Mouse (Mus musculus) neural tube, embryonic 12.5 days (tissue): ENCODE data around the gene Gm28044. TPM values are rescaled to one million over a fixed set of nuclear protein-coding genes. Genes with fewer than 3 reads are reported as not detected.
"Not testable (repeated sequence)": the region's sequence is repeated elsewhere in the genome, so short reads cannot be mapped to it uniquely, and the experiment has no call there.

Experiments
- ATAC-seq: fragments of 200-750 bp; cut with Nextera tagmentation; 2 replicates; pipeline ENCODE4 v1.8.0; 2017; ENCODE audit warnings: low read depth, mild to moderate bottlenecking, moderate TSS enrichment, moderate library complexity; ENCODE audit not compliant: low FRiP score
- H3K27ac ChIP-seq: fragments of 300-500 bp; sonication (generic); 2 replicates; pipeline ENCODE4 v1.5.1; 2016
- H3K27me3 ChIP-seq: fragments of 300-500 bp; sonication (generic); replicated peaks from 2 replicates; pipeline ENCODE4 v1.6.1; 2016; ENCODE audit warnings: mild to moderate bottlenecking
- H3K36me3 ChIP-seq: fragments of 300-500 bp; sonication (generic); 2 replicates; pipeline ENCODE4 v1.6.1; 2016; ENCODE audit warnings: mild to moderate bottlenecking
- H3K4me1 ChIP-seq: fragments of 300-500 bp; sonication (generic); 2 replicates; pipeline ENCODE4 v1.6.1; 2016
- H3K4me2 ChIP-seq: fragments of 300-500 bp; sonication (generic); replicated peaks from 2 replicates; pipeline ENCODE4 v1.6.1; 2016; ENCODE audit warnings: mild to moderate bottlenecking
- H3K4me3 ChIP-seq: fragments of 300-500 bp; sonication (generic); 2 replicates; pipeline ENCODE4 v1.5.1; 2016
- H3K9ac ChIP-seq: fragments of 300-500 bp; sonication (generic); 2 replicates; pipeline ENCODE4 v1.6.1; 2016; ENCODE audit warnings: mild to moderate bottlenecking
- H3K9me3 ChIP-seq: fragments of 300-500 bp; sonication (generic); 2 replicates; pipeline ENCODE4 v1.6.1; 2016; ENCODE audit warnings: mild to moderate bottlenecking
- WGBS: fragments of 180-500 bp; shearing (Covaris S2); methylation state at CpG from one replicate; pipeline ENCODE4 v1.1.7; 2016; 5-methylcytosine and 5-hydroxymethylcytosine counted together
- polyA plus RNA-seq: library from polyadenylated mRNA; unstranded; fragments of >200 nt; fragmentation: Nextera tagmentation; extraction: Ambion mirVana; gene quantifications from 2 replicates; pipeline ENCODE4 v1.2.1, GENCODE M21; 2016

Gene Gm28044
- not detected in 2 replicates for polyA plus RNA-seq

DNA sequence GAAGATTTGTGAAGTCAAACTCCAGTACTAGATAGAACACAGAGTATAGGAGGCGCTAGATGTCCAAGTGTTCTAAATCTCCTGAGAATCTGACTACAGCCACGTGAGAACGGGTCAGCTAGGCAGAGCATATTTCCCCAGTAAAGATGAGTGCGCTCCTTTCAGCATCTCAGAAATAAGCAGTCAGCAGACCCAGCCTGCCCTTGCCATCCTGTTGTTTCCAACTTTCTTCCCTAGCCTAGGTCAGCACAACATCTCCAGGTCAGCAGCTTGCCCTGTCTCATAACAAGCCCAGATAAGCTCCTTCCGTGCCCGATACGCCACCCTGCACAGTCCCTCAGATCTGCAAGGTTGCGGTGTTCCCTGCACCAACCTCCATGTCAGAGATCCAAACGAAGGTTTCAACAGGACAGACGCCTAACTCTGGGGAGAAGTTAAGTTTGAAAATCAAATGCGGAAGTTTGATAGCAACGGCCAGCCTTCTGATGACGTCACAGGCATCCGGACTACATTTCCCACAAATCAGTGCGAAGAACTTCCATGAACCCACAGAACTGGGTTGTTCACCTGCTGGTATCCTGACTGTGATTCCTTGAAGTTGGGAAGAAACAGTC lies at the start of gene Gm28044, which contains the start of gene Zfp953:
Gene Gm28044 (minus strand): TSS at position 406 of the 614 bp plus-strand sequence.
Gene Zfp953 (minus strand): TSS at position 475 of the 614 bp plus-strand sequence.
- WGBS = under 1% methylated on average over 15 of the region's 15 CpGs
- H3K27me3 ChIP-seq = no peaks in the 10 kb centered on the region
- no peaks in the 10 kb centered on the region for H3K4me1 ChIP-seq
- ATAC-seq = peak; percentile 94
- H3K36me3 ChIP-seq = no peaks in the 10 kb centered on the region
- H3K4me2 ChIP-seq = peak within 1 kb of the TSS; percentile 75
- H3K27ac ChIP-seq = no peak within 1 kb of the TSS
- H3K9ac ChIP-seq = peak within 1 kb of the TSS; percentile 54
- H3K4me3 ChIP-seq = peak within 1 kb of the TSS; percentile 65
- no peaks in the 10 kb centered on the region for H3K9me3 ChIP-seq

DNA sequence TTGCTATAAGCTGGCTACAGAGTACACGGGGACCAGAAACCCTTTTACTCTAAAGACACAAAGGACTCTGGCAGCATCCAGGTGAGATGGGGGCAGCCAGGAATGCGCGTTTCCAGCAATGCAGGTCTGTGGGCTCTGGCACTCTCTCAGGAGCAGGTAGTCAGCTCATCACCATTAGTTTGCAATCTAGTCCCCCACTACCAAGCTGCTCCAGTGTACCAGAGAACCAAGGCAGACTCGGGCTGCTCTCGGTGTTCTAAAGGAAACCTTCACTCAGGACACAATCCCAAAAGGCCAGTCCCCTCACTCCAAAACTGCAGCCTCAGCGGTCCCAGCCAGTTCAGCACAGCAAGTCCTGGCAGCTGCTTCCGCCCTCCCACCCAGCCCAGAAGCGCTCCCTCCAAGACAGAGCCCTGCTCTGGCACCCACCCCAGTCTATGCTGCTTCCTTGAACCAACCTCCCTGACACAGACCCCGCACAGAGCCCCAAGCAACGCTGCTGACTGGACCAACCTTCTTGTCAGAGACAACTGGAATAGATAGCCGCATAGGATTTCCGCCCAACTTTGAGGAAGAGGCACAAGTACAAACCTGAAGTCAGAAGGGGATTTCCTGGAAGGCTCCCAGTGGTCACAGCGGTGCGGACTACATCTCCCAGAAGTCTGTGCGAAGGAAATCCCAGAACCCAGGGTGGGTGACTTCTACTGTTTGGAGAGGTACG lies 39.0 kb upstream of the Gm28044 start, which contains the start of gene Zfp429:
Gene Zfp429 (minus strand): TSS at position 637 of the 721 bp plus-strand sequence.
- Histone ChIP-seq H3K9ac (peak within 1 kb of the TSS; percentile 53), H3K4me2 (peak within 1 kb of the TSS; percentile 71), H3K4me3 (peak within 1 kb of the TSS; percentile 55)
- H3K27ac ChIP-seq, H3K4me1 ChIP-seq, H3K27me3 ChIP-seq, H3K36me3 ChIP-seq, H3K9me3 ChIP-seq: not testable (repeated sequence)
- ATAC-seq = peak; percentile 96
- WGBS = 5% methylated on average over 16 of the region's 16 CpGs

DNA sequence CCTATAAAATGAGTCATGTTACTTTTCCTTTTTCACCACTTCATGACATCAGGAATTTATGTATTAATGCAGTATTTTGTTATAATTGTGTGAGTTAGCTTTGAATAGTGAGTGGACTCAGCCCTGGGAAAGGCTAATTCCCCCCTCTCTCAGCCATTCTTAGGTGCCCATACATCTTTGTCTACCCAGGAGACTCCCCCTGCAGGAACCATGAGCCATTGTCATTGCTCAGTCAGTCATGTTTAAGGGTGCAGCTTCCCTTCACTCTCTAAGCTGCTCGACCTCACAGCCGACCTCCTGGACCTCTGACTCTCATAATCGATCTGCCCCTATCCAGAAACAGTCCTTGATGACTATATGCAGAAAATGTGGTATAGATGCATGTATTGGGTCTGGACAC lies 15.9 kb upstream of the Gm28044 start:
- not testable (repeated sequence) for H3K9ac ChIP-seq, H3K27ac ChIP-seq, H3K4me3 ChIP-seq, H3K4me2 ChIP-seq, H3K4me1 ChIP-seq, H3K9me3 ChIP-seq, H3K27me3 ChIP-seq, H3K36me3 ChIP-seq
- WGBS = 55% methylated on average over 3 of the region's 3 CpGs
- 0 out of 2 replicates have a peak, but pooled peaks have one; percentile 29 for ATAC-seq

DNA sequence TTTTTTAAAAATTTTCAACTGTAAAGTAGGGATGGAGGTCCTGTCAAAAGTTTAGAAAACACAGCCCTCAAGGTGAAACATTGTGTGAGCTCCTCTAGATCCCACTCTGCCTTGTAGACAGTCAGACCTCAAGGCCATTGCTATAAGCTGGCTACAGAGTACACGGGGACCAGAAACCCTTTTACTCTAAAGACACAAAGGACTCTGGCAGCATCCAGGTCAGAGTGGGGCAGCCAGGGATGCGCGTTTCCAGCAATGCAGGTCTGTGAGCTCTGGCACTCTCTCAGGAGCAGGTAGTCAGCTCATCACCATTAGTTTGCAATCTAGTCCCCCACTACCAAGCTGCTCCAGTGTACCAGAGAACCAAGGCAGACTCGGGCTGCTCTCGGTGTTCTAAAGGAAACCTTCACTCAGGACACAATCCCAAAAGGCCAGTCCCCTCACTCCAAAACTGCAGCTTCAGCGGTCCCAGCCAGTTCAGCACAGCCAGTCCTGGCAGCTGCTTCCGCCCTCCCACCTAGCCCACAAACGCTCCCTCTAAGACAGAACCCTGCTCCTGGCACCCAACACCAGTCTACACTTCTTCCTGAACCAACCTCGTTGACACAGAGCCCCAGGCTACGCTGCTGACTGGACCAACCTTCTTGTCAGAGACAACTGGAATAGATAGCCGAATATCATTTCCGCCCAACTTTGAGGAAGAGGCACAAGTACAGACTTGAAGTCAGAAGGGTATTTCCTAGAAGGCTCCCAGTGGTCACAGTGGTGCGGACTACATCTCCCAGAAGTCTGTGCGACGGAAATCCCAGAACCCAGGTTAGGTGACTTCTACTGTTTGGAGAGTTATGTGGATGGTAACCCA lies 14.9 kb upstream of the Gm28044 start, which contains the start of the genes Gm28041 and Zfp456:
Gene Gm28041 (minus strand): TSS at position 684 of the 862 bp plus-strand sequence.
Gene Zfp456 (minus strand): TSS at position 761 of the 862 bp plus-strand sequence.
- WGBS = 20% methylated on average over 14 of the region's 15 CpGs
- ATAC-seq = peak; percentile 97
- H3K36me3 ChIP-seq, H3K27me3 ChIP-seq, H3K9ac ChIP-seq, H3K27ac ChIP-seq, H3K4me1 ChIP-seq, H3K9me3 ChIP-seq: not testable (repeated sequence)
- Histone ChIP-seq H3K4me2 (peak within 1 kb of the TSS; percentile 53), H3K4me3 (peak within 1 kb of the TSS; percentile 29)

DNA sequence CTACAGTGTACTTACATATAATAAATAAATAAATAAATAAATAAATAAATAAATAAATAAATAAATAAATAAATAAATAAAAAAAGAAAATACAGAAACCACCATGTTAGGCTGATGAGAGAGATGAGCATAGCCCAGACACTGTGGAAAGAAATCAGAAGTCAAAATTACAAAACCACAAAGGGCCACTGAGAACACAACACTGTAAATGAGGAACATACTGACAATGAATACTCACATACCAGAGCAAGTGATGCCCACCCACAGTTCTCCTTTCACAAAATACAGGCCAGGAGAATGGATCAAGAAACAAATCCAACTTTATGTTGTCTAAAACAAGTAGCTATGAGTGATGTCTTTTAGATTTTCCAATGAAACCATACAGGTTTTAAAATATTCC lies 8.5 kb downstream of the Gm28044 start:
- no peaks in the 10 kb centered on the region for H3K4me1 ChIP-seq
- H3K36me3 ChIP-seq = no peaks in the 10 kb centered on the region

DNA sequence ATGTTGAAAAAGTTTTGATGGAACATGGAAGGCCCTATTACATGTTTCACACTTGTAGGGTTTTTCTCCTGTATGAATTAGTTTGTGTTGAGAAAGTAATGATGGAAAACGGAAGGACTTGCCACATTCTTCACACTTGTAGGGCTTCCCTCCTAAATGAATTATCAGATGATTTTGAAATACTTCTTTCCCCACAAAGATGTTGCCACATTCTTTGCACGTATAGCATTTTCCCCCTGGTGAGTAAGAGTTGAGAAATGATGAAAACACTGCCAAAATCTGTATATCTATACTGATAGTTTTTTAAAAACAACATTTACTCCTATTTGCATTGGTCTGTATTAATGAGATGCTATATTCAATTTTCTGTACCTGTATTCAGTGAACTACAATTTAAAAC lies 16.9 kb downstream of the Gm28044 start:
- no peak overlapping the region for H3K27ac ChIP-seq
- 88% methylated on average over 2 of the region's 2 CpGs for WGBS

More for the DNA sequence above, 8.5 kb downstream of the Gm28044 start:
- no peaks in the 10 kb centered on the region for H3K9me3 ChIP-seq
- no peak overlapping the region for H3K9ac ChIP-seq
- H3K27me3 ChIP-seq = no peaks in the 10 kb centered on the region
- H3K4me3 ChIP-seq = no peak overlapping the region
- ATAC-seq = no peak
- H3K27ac ChIP-seq = no peak overlapping the region
- no peak overlapping the region for H3K4me2 ChIP-seq

DNA sequence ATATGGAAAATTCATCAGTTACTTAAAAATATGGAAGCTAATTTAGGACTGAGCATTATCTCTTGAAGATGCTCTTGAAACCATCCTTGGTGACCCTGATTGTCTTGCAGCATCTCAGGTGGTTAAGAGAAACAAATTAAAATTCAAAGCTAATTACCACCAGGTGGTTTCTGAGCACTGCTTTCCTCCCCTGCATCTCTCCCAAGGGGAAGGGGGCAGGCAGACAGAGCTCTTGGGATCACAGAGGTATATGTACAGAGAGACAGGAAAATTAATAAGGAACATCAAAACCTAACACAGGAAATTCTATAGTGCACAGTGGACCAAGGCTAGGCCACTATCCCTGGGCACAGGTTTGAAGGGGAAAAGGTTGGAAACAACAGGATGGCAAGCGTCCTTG lies 27.5 kb downstream of the Gm28044 start:
- peak; percentile 45 for ATAC-seq
- H3K9me3 ChIP-seq = no peaks in the 10 kb centered on the region
- H3K4me3 ChIP-seq = peak overlapping the region; percentile 45
- no peaks in the 10 kb centered on the region for H3K36me3 ChIP-seq
- H3K4me2 ChIP-seq = peak overlapping the region; percentile 68
- peak overlapping the region; percentile 55 for H3K9ac ChIP-seq
- no peaks in the 10 kb centered on the region for H3K27me3 ChIP-seq
- peaks cover 3% of the 10 kb centered on the region; the same call in 1 of the 2 replicates for H3K4me1 ChIP-seq
- H3K27ac ChIP-seq = no peak overlapping the region
- WGBS = 76% methylated on average over 1 of the region's 1 CpGs

More for the DNA sequence above, 16.9 kb downstream of the Gm28044 start:
- H3K36me3 ChIP-seq = no peaks in the 10 kb centered on the region
- H3K4me1 ChIP-seq = no peaks in the 10 kb centered on the region
- no peak overlapping the region for H3K4me3 ChIP-seq
- no peaks in the 10 kb centered on the region for H3K27me3 ChIP-seq
- H3K9me3 ChIP-seq = no peaks in the 10 kb centered on the region
- H3K4me2 ChIP-seq = no peak overlapping the region
- H3K9ac ChIP-seq = no peak overlapping the region
- ATAC-seq = no peak

DNA sequence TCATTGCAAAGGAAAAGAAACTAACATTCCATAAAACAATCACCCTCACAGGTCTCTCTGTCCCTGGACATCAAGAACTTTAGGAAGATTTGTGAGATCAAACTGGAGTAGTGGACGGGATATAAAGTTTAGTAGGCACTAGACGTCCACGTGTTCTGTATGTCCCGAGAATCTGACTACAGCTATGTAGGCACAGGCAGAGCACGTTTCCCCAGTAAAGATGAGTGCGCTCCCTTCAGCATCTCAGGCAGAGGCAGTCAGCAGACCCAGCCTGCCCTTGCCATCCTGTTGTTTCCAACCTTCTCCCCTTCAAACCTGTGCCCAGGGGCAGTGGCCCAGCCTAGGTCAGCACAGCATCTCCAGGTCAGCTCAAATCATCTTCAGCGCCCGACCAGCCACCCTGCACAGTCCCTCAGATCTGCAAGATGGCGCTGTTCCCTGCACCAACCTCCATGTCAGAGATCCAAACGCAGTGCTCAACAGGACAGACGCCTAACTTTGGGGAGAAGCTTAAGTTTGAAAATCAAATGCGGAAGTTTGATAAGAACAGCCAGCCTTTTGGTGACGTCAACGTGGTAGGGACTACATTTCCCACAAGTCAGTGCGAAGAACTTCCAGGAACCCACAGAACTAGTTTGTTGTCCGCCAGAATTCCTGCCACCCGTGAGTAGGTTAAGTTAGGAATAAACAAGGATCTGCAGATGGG lies 28.2 kb downstream of the Gm28044 start, which contains the start of gene Zfp595:
Gene Zfp595 (minus strand): TSS at position 552 of the 706 bp plus-strand sequence.
- no peaks in the 10 kb centered on the region for H3K27me3 ChIP-seq
- no peak within 1 kb of the TSS for H3K27ac ChIP-seq
- ATAC-seq = peak; percentile 94
- peak within 1 kb of the TSS; percentile 55 for H3K9ac ChIP-seq
- WGBS = 21% methylated on average over 17 of the region's 17 CpGs
- H3K4me1 ChIP-seq = peaks cover 3% of the 10 kb centered on the region; the same call in 1 of the 2 replicates
- no peaks in the 10 kb centered on the region for H3K9me3 ChIP-seq
- no peaks in the 10 kb centered on the region for H3K36me3 ChIP-seq
- peak within 1 kb of the TSS; percentile 45 for H3K4me3 ChIP-seq
- H3K4me2 ChIP-seq = peak within 1 kb of the TSS; percentile 68

DNA sequence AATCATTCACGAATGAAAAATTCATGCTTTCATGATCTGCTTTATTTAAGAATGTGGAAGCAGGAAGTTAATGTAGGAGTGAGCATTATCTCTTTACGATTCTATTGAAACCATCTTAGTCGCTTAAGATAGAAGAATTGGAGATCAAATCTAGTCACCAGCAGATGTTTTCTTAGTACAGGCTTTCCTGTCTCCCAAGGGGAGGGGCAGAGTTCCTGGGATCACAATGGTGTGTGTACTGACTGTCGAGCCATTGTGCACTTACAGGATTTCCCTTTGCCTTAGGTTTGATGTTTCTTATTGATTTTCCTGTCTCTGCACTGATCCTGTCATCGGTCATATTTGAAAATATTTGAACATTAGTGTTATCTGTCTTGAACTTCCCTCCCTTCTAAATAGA lies 53.6 kb downstream of the Gm28044 start:
- no peak overlapping the region for H3K27ac ChIP-seq
- H3K9ac ChIP-seq = no peak overlapping the region

DNA sequence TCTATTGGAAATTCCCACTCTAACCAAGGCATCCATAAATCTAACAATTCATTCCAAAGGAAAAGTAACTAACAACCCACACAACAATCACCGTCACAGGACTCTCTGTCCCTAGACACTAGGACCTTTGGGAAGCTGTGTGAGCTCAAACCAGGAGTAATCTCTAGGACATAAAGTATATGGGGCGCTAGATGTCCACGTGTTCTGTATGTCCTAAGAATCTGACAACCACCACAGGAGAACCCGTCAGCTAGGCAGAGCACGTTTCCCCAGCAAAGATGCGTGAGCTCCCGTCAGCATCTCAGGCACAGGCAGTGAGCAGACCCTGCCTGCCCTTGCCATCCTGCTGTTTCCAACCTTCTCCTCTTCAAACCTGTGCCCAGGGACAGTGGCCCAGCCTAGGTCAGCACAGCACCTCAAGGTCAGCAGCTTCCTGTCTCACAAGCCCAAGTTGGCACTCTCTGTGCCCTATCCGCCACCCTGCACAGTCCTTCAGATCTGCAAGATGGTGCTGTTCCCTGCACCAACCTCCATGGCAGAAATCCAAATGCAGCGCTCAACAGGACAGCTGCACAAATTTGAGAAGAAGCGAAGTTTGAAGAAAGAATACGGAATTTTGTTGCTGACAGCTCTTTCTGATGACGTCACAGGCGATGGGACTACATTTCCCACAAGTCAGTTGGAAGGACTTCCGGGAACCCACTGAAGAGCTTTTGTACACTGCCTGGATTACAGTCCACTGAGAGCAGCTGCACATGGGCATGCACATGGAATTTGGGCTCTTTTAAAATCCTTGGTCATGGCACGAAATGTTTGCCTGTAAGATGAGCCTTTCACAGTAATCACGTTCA lies 54.3 kb downstream of the Gm28044 start, which contains the start of gene Zfp457:
Gene Zfp457 (minus strand): TSS at position 664 of the 851 bp plus-strand sequence.
- Histone ChIP-seq H3K9ac (peak within 1 kb of the TSS; percentile 65), H3K4me2 (peak within 1 kb of the TSS; percentile 88), H3K4me1 (peaks cover 3% of the 10 kb centered on the region; the same call in 1 of the 2 replicates), H3K27me3 (no peaks in the 10 kb centered on the region), H3K36me3 (no peaks in the 10 kb centered on the region), H3K4me3 (peak within 1 kb of the TSS; percentile 58), H3K27ac (no peak within 1 kb of the TSS), H3K9me3 (no peaks in the 10 kb centered on the region)
- 9% methylated on average over 16 of the region's 16 CpGs for whole genome bisulfite sequencing
- peak; percentile 100 for ATAC-seq

More for the DNA sequence above, 53.6 kb downstream of the Gm28044 start:
- H3K4me2 ChIP-seq = peak overlapping the region; percentile 88
- peak; percentile 78 for ATAC-seq
- H3K9me3 ChIP-seq = no peaks in the 10 kb centered on the region
- WGBS = 38% methylated on average over 5 of the region's 5 CpGs
- H3K27me3 ChIP-seq = no peaks in the 10 kb centered on the region
- no peaks in the 10 kb centered on the region for H3K36me3 ChIP-seq
- H3K4me3 ChIP-seq = peak overlapping the region; percentile 58
- H3K4me1 ChIP-seq = peaks cover 3% of the 10 kb centered on the region; the same call in 1 of the 2 replicates
